Mouse (Mus musculus) kidney, adult 2 months (tissue): Measurements from ENCODE around the gene Cers1. TPM values are rescaled to one million over a fixed set of nuclear protein-coding genes. Genes with fewer than 3 reads are reported as not detected.

ENCODE experiments used
- DNase-seq: peaks from one replicate; pipeline ENCODE4 v3.0.0; 2021
- H3K27ac ChIP-seq: fragments of 200-500 bp; 2 replicates; pipeline ENCODE4 v1.5.1; 2012; ENCODE audit warnings: low read depth, low read length, control low read depth, inconsistent platforms; ENCODE audit not compliant: insufficient read depth
- H3K27me3 ChIP-seq: fragments of 200-500 bp; replicated peaks from 2 replicates; pipeline ENCODE4 v1.6.1; 2012; ENCODE audit warnings: mild to moderate bottlenecking, moderate library complexity, low read length, inconsistent platforms; ENCODE audit not compliant: control insufficient read depth, insufficient read depth
- H3K36me3 ChIP-seq: fragments of 200-500 bp; 2 replicates; pipeline ENCODE4 v1.6.1; 2012; ENCODE audit warnings: mild to moderate bottlenecking, moderate library complexity, low read length, inconsistent platforms; ENCODE audit not compliant: control insufficient read depth, insufficient read depth
- H3K4me1 ChIP-seq: fragments of 200-500 bp; 2 replicates; pipeline ENCODE4 v1.6.1; 2011; ENCODE audit warnings: low read length; ENCODE audit not compliant: control insufficient read depth, insufficient read depth
- H3K4me3 ChIP-seq: fragments of 200-500 bp; 2 replicates; pipeline ENCODE4 v1.5.1; 2011; ENCODE audit warnings: mild to moderate bottlenecking, low read depth, low read length, control low read depth; ENCODE audit not compliant: insufficient read depth
- CTCF ChIP-seq: fragments of 200-500 bp; conservative IDR thresholded peaks from 2 replicates; pipeline ENCODE4 v1.5.1; 2011; ENCODE audit warnings: low read depth, mild to moderate bottlenecking, control low read depth, low read length, moderate library complexity, mixed read lengths; ENCODE audit not compliant: insufficient read depth, insufficient read length
- POLR2A ChIP-seq: fragments of 200-500 bp; IDR thresholded peaks from one replicate; pipeline ENCODE4 v1.6.1; 2011; ENCODE audit warnings: low read depth, low read length, control low read depth
- WGBS: fragments of 180-500 bp; shearing (Covaris S2); methylation state at CpG from one replicate; pipeline ENCODE4 v1.1.7; 2018; 5-methylcytosine and 5-hydroxymethylcytosine counted together
- polyA plus RNA-seq: library from polyadenylated mRNA; depleted of rRNA; stranded (reverse); fragments of >200 nt; gene quantifications from 2 replicates; pipeline ENCODE4 v1.2.3, GENCODE M21; 2012

Cers1 gene
- polyA plus RNA-seq, 1 experiment = 0.66 TPM

DNA sequence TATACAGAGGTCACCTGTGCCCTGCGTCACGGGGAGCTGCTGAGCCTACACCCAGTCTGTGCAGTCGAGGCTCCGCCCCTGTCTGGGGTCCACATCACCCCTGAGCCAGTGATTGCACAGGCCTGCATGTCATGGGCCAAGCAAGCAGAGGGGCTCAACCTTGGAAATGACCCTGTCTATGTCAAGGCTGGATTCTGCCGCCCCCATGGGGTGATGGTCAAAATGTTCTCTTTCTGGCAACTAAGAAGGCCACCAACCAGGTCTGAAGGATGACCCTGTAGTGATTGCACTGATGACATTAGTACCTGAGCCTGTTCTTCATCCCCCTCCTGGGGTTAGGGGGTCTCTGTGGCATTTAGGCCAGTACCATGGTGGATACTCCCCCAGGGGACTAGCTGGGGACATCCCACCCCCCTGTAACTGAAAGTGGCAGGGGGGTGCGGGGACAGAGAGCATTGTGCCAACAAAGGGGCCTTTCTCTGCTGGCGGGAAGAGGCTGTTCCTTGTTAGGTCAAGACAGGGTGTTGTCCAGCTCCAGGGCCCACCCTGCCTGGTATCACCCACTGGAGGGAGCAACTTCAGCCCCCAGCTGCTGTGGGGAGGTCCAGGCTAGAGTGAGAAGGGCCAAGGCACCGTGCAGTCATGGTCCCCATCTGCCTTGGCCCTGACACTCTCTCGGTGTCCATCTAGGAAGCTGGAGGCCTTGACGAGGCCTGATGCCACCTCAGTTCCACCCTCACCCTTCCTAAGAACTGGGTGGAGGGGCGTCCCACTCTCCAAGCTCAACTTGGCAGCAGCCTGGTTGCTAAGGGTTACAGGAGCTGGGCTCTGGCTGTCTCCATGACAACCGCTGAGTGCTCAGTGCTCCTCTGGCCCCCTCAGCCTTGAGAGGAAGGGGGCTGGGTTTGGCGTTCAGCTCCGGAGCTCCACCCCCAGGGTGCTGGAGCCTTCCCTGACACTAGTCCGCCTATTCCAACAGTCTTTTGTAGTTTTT lies 1.2 kb downstream of the Cers1 start:
- Histone ChIP-seq H3K36me3 (no peaks in the 10 kb centered on the region), H3K27me3 (no peaks in the 10 kb centered on the region), H3K27ac (no peak overlapping the region), H3K4me1 (0 out of 2 replicates have a peak, but pooled peaks cover 3% of the 10 kb centered on the region), H3K4me3 (no peak overlapping the region)
- DNase-seq = no peak
- no peak for TF ChIP-seq CTCF
- TF ChIP-seq POLR2A = no peak
- 32% methylated on average over 15 of the region's 15 CpGs for WGBS

DNA sequence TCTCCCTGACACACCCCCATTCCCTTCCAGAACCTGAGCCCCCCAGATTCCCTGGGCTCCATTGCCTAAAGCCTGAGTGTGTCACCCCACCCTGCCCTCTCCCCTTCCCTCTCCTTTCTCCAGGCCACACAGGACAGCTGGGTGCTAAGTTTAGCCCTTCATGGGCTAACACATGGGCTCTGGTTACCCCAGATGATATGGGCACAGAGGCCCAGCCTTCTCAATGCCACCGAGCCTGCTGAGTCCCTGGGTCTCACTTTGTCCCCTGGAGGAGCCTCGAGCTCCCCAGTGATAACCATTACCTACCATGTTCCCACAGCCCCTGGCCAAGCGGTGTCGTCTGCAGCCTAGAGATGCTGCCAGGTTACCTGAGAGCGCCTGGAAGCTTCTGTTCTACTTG lies 2.3 kb downstream of the Cers1 start:
- no peak for DNase-seq
- no peak overlapping the region for H3K4me3 ChIP-seq

DNA sequence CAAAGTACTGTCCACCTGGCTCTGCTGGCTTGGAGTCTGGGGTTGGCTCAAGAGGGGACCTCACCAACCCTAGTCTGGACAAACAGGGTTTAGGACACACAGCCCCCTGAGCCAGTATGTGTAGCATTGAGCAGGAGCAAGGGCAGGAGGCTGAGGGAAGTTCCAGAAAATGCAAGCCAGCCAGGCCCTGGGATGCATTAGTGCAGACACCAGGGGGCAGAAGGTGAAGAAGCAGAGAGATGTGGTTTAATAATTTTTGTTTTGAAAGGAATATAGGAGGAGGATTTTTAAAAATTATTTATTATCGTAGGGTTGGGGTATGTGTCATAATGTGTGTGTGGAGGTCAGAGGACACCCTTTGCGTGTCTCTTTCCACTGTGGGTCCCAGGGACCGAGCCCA lies 8.1 kb downstream of the Cers1 start:
- Histone ChIP-seq H3K4me3 (no peak overlapping the region), H3K27me3 (no peaks in the 10 kb centered on the region), H3K27ac (no peak overlapping the region), H3K4me1 (no peaks in the 10 kb centered on the region), H3K36me3 (no peaks in the 10 kb centered on the region)
- TF ChIP-seq POLR2A (no peak), CTCF (no peak)
- WGBS = 88% methylated on average over 3 of the region's 3 CpGs
- DNase-seq = no peak

More for the DNA sequence above, 2.3 kb downstream of the Cers1 start:
- TF ChIP-seq CTCF = no peak
- no peak for TF ChIP-seq POLR2A
- 0 out of 2 replicates have a peak, but pooled peaks cover 3% of the 10 kb centered on the region for H3K4me1 ChIP-seq
- no peaks in the 10 kb centered on the region for H3K27me3 ChIP-seq
- no peak overlapping the region for H3K27ac ChIP-seq
- WGBS = 93% methylated on average over 5 of the region's 5 CpGs
- H3K36me3 ChIP-seq = no peaks in the 10 kb centered on the region

DNA sequence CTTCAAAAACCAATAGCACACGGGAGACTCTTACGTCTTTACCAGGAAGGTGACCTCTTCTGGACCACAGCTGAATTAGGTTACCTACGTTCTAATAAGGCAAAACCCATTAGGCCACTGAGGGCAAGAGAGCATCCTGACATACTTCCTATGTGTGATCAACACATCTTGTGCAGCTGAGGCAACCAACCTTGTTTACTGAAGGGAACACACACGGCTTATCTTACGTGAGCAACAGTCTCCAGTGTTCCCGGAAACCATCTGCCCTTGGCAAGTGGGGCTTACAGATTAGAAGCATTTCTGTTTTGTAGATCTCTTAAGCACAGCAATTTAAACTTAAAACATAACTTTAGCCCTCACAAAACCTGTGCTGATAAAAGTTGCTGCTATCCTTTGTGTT lies 11.9 kb downstream of the Cers1 start:
- H3K27me3 ChIP-seq = no peaks in the 10 kb centered on the region
- H3K27ac ChIP-seq = no peak overlapping the region
- no peaks in the 10 kb centered on the region for H3K4me1 ChIP-seq
- H3K36me3 ChIP-seq = peaks cover 3% of the 10 kb centered on the region; the same call in 1 of the 2 replicates
- no peak for DNase-seq
- 96% methylated on average over 6 of the region's 6 CpGs for WGBS
- H3K4me3 ChIP-seq = no peak overlapping the region
- no peak for TF ChIP-seq POLR2A
- no peak for TF ChIP-seq CTCF

DNA sequence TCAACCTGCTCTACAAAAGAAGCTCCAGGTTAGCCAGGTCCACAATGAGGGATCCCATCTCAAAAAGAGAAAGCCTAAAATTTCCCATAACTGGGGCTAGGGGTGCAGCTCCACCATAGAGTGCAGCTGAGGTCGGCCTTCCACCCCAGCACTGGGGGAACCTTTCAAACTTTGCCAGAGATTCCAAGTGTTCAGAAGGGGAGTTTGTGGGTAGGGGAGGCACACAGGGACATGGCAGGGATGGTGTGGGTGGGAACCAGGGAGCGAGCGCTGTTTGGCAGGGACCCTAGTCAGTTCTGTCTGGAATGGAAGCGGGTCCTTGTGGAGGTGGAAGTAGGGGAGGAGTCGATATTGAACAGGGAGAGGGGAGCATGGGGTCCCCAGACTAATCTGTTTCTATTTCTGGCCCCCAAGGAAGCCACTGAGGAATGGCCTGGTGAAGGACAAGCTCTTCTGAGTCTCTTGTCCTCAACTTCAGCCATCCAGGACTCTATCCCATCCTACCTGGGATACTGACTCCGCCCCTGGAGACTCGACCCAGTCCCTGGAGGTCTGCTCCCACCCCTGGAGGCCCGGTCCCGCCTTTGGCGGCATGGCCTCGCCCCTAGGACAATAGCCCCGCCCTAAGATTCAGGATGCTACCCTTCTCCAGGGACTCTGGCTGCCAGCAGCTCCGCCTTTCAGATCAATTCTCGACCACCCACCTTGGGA lies 13.7 kb downstream of the Cers1 start, which contains the start of gene Gdf1:
TSS of gene Gdf1 (plus strand) at position 694 of the 711 bp plus-strand sequence.
- H3K4me1 ChIP-seq = no peaks in the 10 kb centered on the region
- no peaks in the 10 kb centered on the region for H3K27me3 ChIP-seq
- no peak within 1 kb of the TSS for H3K27ac ChIP-seq
- peaks cover 3% of the 10 kb centered on the region; the same call in 1 of the 2 replicates for H3K36me3 ChIP-seq
- TF ChIP-seq CTCF (no peak), POLR2A (no peak)
- 43% methylated on average over 14 of the region's 14 CpGs for WGBS
- H3K4me3 ChIP-seq = no peak within 1 kb of the TSS
- no peak for DNase-seq

DNA sequence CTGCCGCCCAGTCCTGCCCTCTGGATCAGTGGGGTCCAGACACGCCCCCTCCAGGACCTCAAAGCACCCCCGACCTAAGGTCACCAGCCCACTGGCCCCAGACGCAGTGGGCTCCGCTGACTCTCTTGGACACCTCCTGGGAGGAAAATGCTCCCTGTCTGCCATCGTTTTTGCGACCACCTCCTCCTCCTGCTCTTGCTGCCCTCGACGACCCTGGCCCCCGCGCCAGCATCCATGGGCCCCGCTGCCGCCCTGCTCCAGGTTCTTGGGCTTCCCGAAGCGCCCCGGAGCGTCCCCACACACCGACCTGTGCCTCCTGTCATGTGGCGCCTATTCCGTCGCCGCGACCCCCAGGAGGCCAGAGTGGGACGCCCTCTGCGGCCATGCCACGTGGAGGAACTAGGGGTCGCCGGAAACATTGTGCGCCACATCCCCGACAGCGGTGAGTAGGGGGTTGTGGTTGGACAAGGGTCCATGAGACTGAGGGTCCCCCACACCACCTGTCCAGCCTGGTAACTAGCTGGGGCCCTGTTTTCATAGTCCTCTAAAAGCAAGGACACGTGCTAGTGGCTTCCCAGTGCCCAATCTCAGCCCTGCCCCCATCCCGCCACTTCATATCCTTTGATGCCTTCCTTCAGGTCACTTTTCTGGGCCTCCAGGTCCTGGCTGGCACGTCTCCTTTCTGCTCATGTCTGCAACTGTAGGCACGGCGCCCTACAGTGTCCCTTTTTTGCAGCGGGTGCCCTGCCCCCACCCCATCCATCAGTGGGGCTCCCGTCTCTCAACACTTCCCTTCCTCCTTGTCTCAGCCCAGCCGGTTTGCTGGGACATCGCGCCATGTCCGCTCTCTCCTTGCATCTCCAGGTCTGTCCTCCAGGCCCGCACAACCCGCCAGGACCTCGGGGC lies 14.5 kb downstream of the Cers1 start:
- Histone ChIP-seq H3K27me3 (no peaks in the 10 kb centered on the region), H3K36me3 (peaks cover 3% of the 10 kb centered on the region), H3K4me3 (no peak overlapping the region), H3K4me1 (no peaks in the 10 kb centered on the region), H3K27ac (no peak overlapping the region)
- TF ChIP-seq CTCF (no peak), POLR2A (no peak)
- DNase-seq = no peak
- WGBS = 26% methylated on average over 45 of the region's 45 CpGs
